Mouse (Mus musculus) lung, embryonic 15.5 days (tissue): ENCODE results near the gene Cntnap5a. TPM values are rescaled to one million over a fixed set of nuclear protein-coding genes. Genes with fewer than 3 reads are reported as not detected.

Source experiments
- ATAC-seq: fragments of 200-750 bp; cut with Nextera tagmentation; 2 replicates; pipeline ENCODE4 v1.8.0; 2017; ENCODE audit warnings: moderate number of reproducible peaks, borderline replicate concordance; ENCODE audit not compliant: low FRiP score, low TSS enrichment; ENCODE audit errors: extremely low read depth
- H3K27ac ChIP-seq: fragments of 300-500 bp; sonication (generic); 2 replicates; pipeline ENCODE4 v1.5.1; 2015; ENCODE audit warnings: moderate library complexity, mild to moderate bottlenecking, inconsistent platforms
- H3K27me3 ChIP-seq: fragments of 300-500 bp; sonication (generic); 2 replicates; pipeline ENCODE4 v1.6.1; 2015; ENCODE audit warnings: inconsistent platforms
- H3K36me3 ChIP-seq: fragments of 300-500 bp; sonication (generic); 2 replicates; pipeline ENCODE4 v1.6.1; 2015; ENCODE audit warnings: inconsistent platforms
- H3K4me1 ChIP-seq: fragments of 300-500 bp; sonication (generic); 2 replicates; pipeline ENCODE4 v1.6.1; 2015; ENCODE audit warnings: inconsistent platforms
- H3K4me2 ChIP-seq: fragments of 300-500 bp; sonication (generic); 2 replicates; pipeline ENCODE4 v1.6.1; 2015; ENCODE audit warnings: inconsistent platforms, mild to moderate bottlenecking, moderate library complexity
- H3K4me3 ChIP-seq: fragments of 300-500 bp; sonication (generic); 2 replicates; pipeline ENCODE4 v1.5.1; 2015; ENCODE audit warnings: mild to moderate bottlenecking, inconsistent platforms
- H3K9ac ChIP-seq: fragments of 300-500 bp; sonication (generic); 2 replicates; pipeline ENCODE4 v1.6.1; 2015; ENCODE audit warnings: inconsistent platforms
- H3K9me3 ChIP-seq: fragments of 300-500 bp; sonication (generic); 2 replicates; pipeline ENCODE4 v1.6.1; 2016; ENCODE audit warnings: inconsistent platforms
- WGBS: fragments of 180-500 bp; shearing (Covaris S2); methylation state at CpG from one replicate; pipeline ENCODE4 v1.1.7; 2015; 5-methylcytosine and 5-hydroxymethylcytosine counted together
- microRNA-seq: library from miRNA; unstranded; fragments of <30 nt; microRNA quantifications from one replicate; pipeline ENCODE4, GENCODE M21; 2016
- polyA plus RNA-seq: library from polyadenylated mRNA; unstranded; fragments of >200 nt; fragmentation: Nextera tagmentation; extraction: Ambion mirVana; gene quantifications from 2 replicates; pipeline ENCODE4 v1.2.1, GENCODE M21; 2015

Cntnap5a gene
- polyA plus RNA-seq, 1 experiment from 2014 or later = 0.01 TPM

DNA sequence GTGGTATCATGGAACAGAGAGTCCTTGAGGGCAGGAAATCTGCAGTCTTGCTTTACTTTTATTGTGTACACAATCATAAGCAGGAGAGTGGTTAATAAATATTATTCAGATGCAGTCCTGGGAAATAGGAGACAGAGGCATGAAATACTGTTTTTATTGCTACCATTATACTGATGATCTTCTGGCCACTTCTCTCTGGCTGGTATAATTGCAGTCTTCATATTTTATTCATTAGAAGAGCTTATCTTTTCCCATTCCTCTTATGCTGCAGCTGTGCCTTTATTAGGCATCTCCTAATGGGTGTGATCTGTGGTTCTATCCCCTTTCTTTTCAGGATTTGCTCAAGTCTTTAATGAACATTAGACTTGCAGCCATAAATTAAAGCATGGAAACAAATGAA, 707.8 kb downstream of the Cntnap5a start:
- H3K4me3 ChIP-seq = no peak overlapping the region
- H3K4me2 ChIP-seq = no peak overlapping the region
- H3K27me3 ChIP-seq = no peaks in the 10 kb centered on the region
- no peaks in the 10 kb centered on the region for H3K9me3 ChIP-seq
- no peaks in the 10 kb centered on the region for H3K4me1 ChIP-seq
- H3K9ac ChIP-seq = no peak overlapping the region
- no peak overlapping the region for H3K27ac ChIP-seq
- ATAC-seq = no peak
- H3K36me3 ChIP-seq = no peaks in the 10 kb centered on the region

DNA sequence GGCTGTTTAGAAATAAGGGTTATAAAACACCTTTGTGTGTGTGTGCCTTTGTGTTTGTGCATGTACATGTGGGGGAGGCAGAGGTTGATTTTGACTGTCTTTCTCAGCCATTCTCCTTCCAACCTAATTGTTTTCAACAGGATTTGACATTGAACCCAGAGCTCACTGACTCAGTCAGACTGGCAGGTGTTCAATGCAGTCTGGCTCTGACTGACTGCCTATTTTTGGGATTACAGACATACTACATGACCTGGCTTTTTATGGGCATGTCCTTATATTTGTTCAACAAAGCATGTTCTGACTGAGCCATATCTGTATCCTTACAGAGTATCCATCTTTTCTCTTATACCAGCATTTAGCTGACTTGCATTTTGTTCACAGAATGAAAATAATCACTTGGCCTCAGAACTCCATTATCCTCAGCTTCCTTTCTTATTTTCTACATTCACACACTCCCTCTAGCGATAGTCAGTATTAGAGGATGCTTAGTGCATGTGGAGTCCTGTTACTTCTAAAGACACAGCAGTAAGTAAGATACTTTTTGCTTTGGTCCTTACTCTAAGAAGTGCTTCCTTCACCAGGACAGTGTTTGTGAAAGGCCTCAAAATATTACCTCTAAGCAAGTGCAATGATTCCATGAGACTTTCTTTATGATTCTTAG, 717.6 kb downstream of the Cntnap5a start:
- Histone ChIP-seq H3K9me3 (no peaks in the 10 kb centered on the region), H3K27me3 (no peaks in the 10 kb centered on the region), H3K4me1 (no peaks in the 10 kb centered on the region), H3K27ac (no peak overlapping the region), H3K4me3 (no peak overlapping the region), H3K9ac (no peak overlapping the region), H3K4me2 (no peak overlapping the region), H3K36me3 (no peaks in the 10 kb centered on the region)
- 63% methylated on average over 1 of the region's 1 CpGs for WGBS
- ATAC-seq = no peak

- Histone ChIP-seq H3K4me2 (no peak overlapping the region), H3K27me3 (no peaks in the 10 kb centered on the region), H3K36me3 (no peaks in the 10 kb centered on the region), H3K4me3 (no peak overlapping the region), H3K9ac (no peak overlapping the region), H3K9me3 (no peaks in the 10 kb centered on the region), H3K27ac (no peak overlapping the region), H3K4me1 (no peaks in the 10 kb centered on the region)
- WGBS = 73% methylated on average over 1 of the region's 1 CpGs
- no peak for ATAC-seq
Measured at GRCm38 (mm10) chr1:116409836-116410235, 725.3 kb downstream of the Cntnap5a start.

DNA sequence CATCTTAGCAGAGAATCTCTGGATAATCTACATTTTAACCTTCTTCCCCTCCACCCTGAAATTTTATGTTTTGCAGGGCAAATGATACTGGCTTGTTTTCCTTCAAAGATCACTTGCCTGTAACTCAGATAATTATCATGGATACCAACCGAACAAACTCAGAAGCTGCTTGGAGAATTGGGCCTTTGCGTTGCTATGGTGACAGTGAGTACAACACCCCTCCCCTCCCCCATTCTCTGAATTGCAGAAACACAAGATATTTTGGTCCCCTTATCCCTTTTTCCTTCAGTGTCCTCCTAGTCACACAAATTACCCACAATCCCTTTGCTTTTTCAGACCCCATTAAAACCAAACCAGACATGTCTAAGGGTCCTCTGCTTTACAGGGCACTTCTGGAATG, 743.8 kb downstream of the Cntnap5a start:
- Histone ChIP-seq H3K4me3 (no peak overlapping the region), H3K4me1 (no peaks in the 10 kb centered on the region), H3K27ac (no peak overlapping the region), H3K9me3 (no peaks in the 10 kb centered on the region), H3K36me3 (no peaks in the 10 kb centered on the region), H3K9ac (no peak overlapping the region), H3K27me3 (no peaks in the 10 kb centered on the region), H3K4me2 (no peak overlapping the region)
- WGBS = 64% methylated on average over 2 of the region's 2 CpGs
- no peak for ATAC-seq

DNA sequence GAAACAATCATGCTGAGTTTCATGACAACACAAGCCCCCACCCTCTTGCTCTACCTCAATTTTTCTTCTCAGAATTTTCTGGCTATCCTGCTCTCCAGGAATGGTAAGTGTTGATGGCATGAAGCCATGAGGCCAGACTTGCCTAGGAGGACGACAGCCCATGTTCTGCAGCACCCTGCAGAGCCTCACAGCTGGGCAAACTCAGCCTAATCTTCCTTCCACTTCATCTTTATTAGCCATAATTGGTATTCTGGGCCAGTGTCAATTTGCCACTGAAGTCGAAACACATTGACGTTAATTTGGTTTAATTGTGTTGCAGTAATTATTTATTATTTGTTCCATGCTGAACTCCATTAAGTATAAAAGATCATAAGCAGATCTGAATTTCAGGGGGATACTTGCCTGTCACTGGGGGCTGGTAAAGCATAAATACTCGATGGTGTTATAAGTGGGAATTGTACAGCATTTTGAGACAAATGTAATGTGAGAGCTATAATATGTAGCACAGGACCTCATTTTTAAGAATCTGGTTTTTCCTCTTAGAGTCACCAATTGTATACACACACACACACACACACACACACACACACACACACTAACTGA, 770.7 kb downstream of the Cntnap5a start:
- Histone ChIP-seq H3K27ac (no peak overlapping the region), H3K27me3 (no peaks in the 10 kb centered on the region), H3K4me2 (no peak overlapping the region), H3K4me1 (no peaks in the 10 kb centered on the region), H3K4me3 (no peak overlapping the region), H3K36me3 (no peaks in the 10 kb centered on the region), H3K9me3 (no peaks in the 10 kb centered on the region), H3K9ac (no peak overlapping the region)
- no peak for ATAC-seq
- 66% methylated on average over 4 of the region's 4 CpGs for WGBS

DNA sequence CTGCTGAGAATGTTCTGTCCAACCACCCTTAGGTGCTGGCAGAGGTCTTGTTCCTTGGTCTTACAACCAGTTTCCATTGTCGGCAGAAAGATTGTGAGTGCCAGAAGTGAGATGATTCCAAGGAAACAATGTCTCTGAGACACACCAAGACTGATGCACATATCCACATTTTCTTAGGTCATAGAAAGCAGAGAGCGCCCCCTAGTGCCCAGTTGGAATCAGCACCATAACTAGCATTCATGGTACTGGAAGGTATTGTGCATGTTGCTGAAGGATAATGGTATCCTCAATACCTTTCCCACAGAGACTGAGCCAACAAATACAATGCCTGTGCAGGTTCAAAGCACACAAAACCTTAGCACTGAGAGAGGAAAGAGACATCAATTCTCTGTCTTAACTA, 793.1 kb downstream of the Cntnap5a start:
- Histone ChIP-seq H3K4me2 (no peak overlapping the region), H3K4me3 (no peak overlapping the region)
- 35% methylated on average over 2 of the region's 2 CpGs for WGBS

DNA sequence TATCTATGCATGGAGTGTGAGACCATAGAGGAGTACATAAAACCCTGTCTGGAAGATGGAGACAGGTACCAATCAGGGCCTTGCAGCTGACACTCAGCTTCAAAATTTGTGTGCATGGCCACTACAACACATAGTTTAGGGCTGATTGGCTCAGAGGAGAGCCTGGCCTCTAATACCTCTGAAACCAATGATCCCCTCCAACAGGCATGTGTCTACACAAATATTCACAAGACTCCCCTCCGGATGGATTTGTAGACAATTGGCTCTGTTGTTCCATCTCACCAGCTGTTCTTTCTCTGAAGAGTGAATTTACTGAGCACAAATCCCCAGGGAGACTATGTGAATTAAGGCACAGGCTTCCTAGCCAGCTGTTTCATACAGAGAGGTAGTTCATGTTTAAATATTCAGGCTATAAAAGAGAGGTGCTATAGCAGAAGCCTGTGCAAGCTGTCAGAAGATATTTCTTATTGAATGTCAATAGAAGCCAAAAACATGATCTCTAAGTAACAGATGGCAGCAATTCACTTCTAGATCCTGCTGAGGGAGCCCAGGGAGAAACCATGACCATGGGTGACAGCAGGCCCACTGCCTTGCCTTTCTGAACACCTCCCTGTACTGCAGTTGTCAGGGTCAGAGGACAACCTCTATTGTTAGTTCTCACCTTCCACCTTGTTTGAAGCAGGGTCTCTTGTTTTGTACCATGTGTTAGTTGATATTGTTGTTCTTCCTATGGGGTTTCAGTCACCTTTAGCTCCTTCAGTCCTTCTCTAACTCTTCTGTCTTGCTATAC, 804.4 kb downstream of the Cntnap5a start:
- H3K9me3 ChIP-seq = no peaks in the 10 kb centered on the region
- ATAC-seq = no peak
- no peak overlapping the region for H3K4me2 ChIP-seq
- no peaks in the 10 kb centered on the region for H3K36me3 ChIP-seq
- H3K4me3 ChIP-seq = no peak overlapping the region
- no peaks in the 10 kb centered on the region for H3K4me1 ChIP-seq
- 75% methylated on average over 1 of the region's 1 CpGs for WGBS
- no peak overlapping the region for H3K9ac ChIP-seq
- H3K27ac ChIP-seq = no peak overlapping the region
- H3K27me3 ChIP-seq = no peaks in the 10 kb centered on the region

More for the DNA sequence above, 793.1 kb downstream of the Cntnap5a start:
- Histone ChIP-seq H3K27ac (no peak overlapping the region), H3K4me1 (no peaks in the 10 kb centered on the region), H3K27me3 (no peaks in the 10 kb centered on the region), H3K9ac (no peak overlapping the region), H3K9me3 (no peaks in the 10 kb centered on the region), H3K36me3 (no peaks in the 10 kb centered on the region)
- ATAC-seq = no peak

DNA sequence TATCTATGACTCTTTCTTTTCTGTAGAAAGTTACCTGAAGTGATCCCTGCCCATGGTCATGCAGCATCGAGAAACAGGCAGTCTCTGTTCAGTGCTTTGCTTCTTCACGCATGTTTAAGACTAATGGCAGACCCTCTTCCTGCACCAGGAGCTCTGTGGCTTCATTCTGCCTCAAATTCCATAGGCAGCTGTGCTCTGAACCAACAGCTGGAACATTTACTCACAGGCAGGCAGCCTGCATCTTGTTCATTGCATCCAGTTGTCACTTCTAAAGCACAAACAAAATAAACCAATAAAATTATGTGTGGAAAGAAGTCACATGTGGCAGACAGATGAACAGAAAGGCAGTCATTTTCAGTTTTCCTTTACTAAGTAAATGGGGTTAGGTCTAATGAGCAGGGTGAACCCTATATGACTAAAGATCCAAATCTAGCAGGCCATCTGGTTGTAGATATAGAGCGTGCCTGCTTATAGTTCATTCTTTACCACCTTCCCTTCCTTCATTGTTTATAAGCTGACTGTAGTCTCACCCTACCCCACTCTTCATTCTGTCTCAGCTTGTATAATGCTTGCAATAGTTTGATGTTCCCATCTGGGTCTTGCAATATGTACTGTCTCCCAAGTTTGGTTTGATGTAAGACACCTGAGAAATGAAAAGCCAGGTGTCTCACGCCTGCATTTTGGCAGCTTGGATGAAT, 893.6 kb downstream of the Cntnap5a start:
- Histone ChIP-seq H3K36me3 (no peaks in the 10 kb centered on the region), H3K27me3 (no peaks in the 10 kb centered on the region), H3K4me3 (no peak overlapping the region), H3K27ac (no peak overlapping the region), H3K4me1 (no peaks in the 10 kb centered on the region), H3K9ac (no peak overlapping the region), H3K9me3 (no peaks in the 10 kb centered on the region), H3K4me2 (no peak overlapping the region)
- WGBS = 51% methylated on average over 4 of the region's 4 CpGs
- ATAC-seq = no peak; the same call in 1 of the 2 replicates

DNA sequence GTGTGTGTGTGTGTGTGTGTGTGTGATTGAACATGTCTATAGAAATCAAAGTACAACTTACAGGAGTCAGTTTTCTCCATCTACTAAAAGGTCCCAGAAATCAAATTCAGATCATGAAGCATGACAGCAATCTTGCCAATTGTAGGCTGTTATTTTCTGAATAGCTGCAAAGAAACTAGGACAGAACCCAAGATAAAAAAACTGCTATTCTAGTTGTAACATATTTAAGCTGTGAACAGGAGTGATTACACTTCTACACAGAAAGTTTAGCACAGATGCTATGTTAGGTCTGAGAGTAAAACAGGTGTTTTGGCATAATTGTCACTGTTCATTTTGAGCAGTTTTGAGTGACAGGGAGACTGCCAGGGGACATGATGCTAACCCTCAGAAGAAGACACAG, 931.7 kb downstream of the Cntnap5a start:
- Histone ChIP-seq H3K27me3 (no peaks in the 10 kb centered on the region), H3K4me2 (no peak overlapping the region), H3K27ac (no peak overlapping the region), H3K4me3 (no peak overlapping the region), H3K4me1 (no peaks in the 10 kb centered on the region), H3K9me3 (no peaks in the 10 kb centered on the region), H3K9ac (no peak overlapping the region), H3K36me3 (no peaks in the 10 kb centered on the region)
- no peak for ATAC-seq

Small RNA genes within 50 kb of the gene (microRNA-seq; reads per million reads assigned to microRNA genes)
- not detected for gene Gm23393
